Mouse (Mus musculus): ENCODE results near the gene Polrmt. TPM values are rescaled to one million over a fixed set of nuclear protein-coding genes. Genes with fewer than 3 reads are reported as not detected.

The Polrmt gene
- total RNA-seq, 2 experiments from 2014 or later, result 36.1 to 44.7 TPM

- no peak for DNase-seq (ENCODE audit: low spot score in 2 of 2)
Measured at GRCm38 (mm10) chr10:79693580-79694378, 52.6 kb downstream of the Polrmt start.

GRCm38 (mm10) chr10:79691986-79692548 is 54.3 kb downstream of the Polrmt start:
- DNase-seq (ENCODE audit: low spot score in 2 of 2), result no peak

- DNase-seq (ENCODE audit: low spot score in 2 of 2), result no peak
Measured at GRCm38 (mm10) chr10:79689178-79689577, 57.2 kb downstream of the Polrmt start.

- no peak for DNase-seq (ENCODE audit: low spot score in 2 of 2)
Measured at GRCm38 (mm10) chr10:79688720-79689119, 57.7 kb downstream of the Polrmt start, which contains the start of gene Gzmm. Gzmm (plus strand) TSS chr10:79689020.

- no peak for DNase-seq (ENCODE audit: low spot score in 2 of 2)
Measured at GRCm38 (mm10) chr10:79687513-79687912, 58.9 kb downstream of the Polrmt start.

- DNase-seq (ENCODE audit: low spot score in 2 of 2), result no peak
Measured at GRCm38 (mm10) chr10:79686691-79687090, 59.7 kb downstream of the Polrmt start.

- no peak for DNase-seq (ENCODE audit: low spot score in 2 of 2)
Measured at GRCm38 (mm10) chr10:79686219-79686618, 60.2 kb downstream of the Polrmt start.

Other genes with a start within 250 kb of the Polrmt start
- 1 to 10 TPM; 4.0 to 4.3 TPM for gene Plpp2, start 212.8 kb downstream of the Polrmt start, total RNA-seq (2021)
- gene Mier2, start 191.4 kb downstream of the Polrmt start, total RNA-seq (2021), result 10 to 100 TPM; 52.1 to 56.3 TPM
- not detected for gene Theg, start 159.2 kb downstream of the Polrmt start, total RNA-seq (2021)
- gene C2cd4c, start 132.6 kb downstream of the Polrmt start, total RNA-seq (2021), result 10 to 100 TPM; 11.0 to 11.3 TPM
- 10 to 100 TPM; 48.0 to 48.3 TPM for gene Shc2, start 108.7 kb downstream of the Polrmt start, total RNA-seq (2021)
- under 1 TPM; 0.39 to 0.62 TPM for gene Odf3l2, start 100.8 kb downstream of the Polrmt start, total RNA-seq (2021)
- gene Madcam1, start 82.0 kb downstream of the Polrmt start, total RNA-seq (2021), result under 1 TPM in 1 of 2 experiments, not detected in 1; 0.32 TPM
- gene Tpgs1, start 77.2 kb downstream of the Polrmt start, total RNA-seq (2021), result 10 to 100 TPM; 68.5 to 80.9 TPM
- 10 to 100 TPM; 54.8 to 56.2 TPM for gene Cdc34, start 64.4 kb downstream of the Polrmt start, total RNA-seq (2021)
- 1 to 10 TPM; 1.6 to 1.8 TPM for gene Gzmm, start 57.6 kb downstream of the Polrmt start, total RNA-seq (2021)
- 100 to 1,000 TPM; 692 to 694 TPM for gene Bsg, start 42.1 kb downstream of the Polrmt start, total RNA-seq (2021)
- gene Hcn2, start 29.9 kb downstream of the Polrmt start, total RNA-seq (2021), result 10 to 100 TPM; 82.8 to 84.2 TPM
- 1 to 10 TPM; 1.2 to 1.7 TPM for gene Fgf22, start 8.5 kb upstream of the Polrmt start, total RNA-seq (2021)
- gene Rnf126, start 20.4 kb upstream of the Polrmt start, total RNA-seq (2021), result 10 to 100 TPM; 90.8 to 97.7 TPM
- gene Fstl3, start 30.7 kb upstream of the Polrmt start, total RNA-seq (2021), result 1 to 10 TPM; 1.3 to 1.5 TPM
- gene Prss57, start 44.4 kb upstream of the Polrmt start, total RNA-seq (2021), result under 1 TPM; 0.21 to 0.31 TPM
- 100 to 1,000 TPM; 392 to 395 TPM for gene Palm, start 47.0 kb upstream of the Polrmt start, total RNA-seq (2021)
- gene Misp, start 74.4 kb upstream of the Polrmt start, total RNA-seq (2021), result under 1 TPM; 0.33 to 0.78 TPM
- gene Ptbp1, start 107.8 kb upstream of the Polrmt start, total RNA-seq (2021), result 10 to 100 TPM; 63.8 to 66.5 TPM
- gene Prtn3, start 127.9 kb upstream of the Polrmt start, total RNA-seq (2021), result 1 to 10 TPM; 3.6 to 3.7 TPM
- gene Plppr3, start 128.1 kb upstream of the Polrmt start, total RNA-seq (2021), result 100 to 1,000 TPM; 113 TPM
- not detected for gene Elane, start 139.7 kb upstream of the Polrmt start, total RNA-seq (2021)
- not detected for gene Cfd, start 144.3 kb upstream of the Polrmt start, total RNA-seq (2021)
- 10 to 100 TPM; 55.7 to 56.2 TPM for gene Med16, start 162.3 kb upstream of the Polrmt start, total RNA-seq (2021)
- not detected for gene Gm26602, start 164.3 kb upstream of the Polrmt start, total RNA-seq (2021)
- gene Kiss1r, start 170.4 kb upstream of the Polrmt start, total RNA-seq (2021), result 1 to 10 TPM; 7.5 TPM
- gene R3hdm4, start 174.6 kb upstream of the Polrmt start, total RNA-seq (2021), result 100 to 1,000 TPM; 380 to 386 TPM
- 1 to 10 TPM; 5.5 to 8.4 TPM for gene Arid3a, start 180.5 kb upstream of the Polrmt start, total RNA-seq (2021)
- 10 to 100 TPM; 41.8 to 46.5 TPM for gene Wdr18, start 213.6 kb upstream of the Polrmt start, total RNA-seq (2021)
- gene Grin3b, start 224.1 kb upstream of the Polrmt start, total RNA-seq (2021), result under 1 TPM; 0.13 to 0.27 TPM
- 100 to 1,000 TPM; 137 to 139 TPM for gene Tmem259, start 237.7 kb upstream of the Polrmt start, total RNA-seq (2021)
- gene Cnn2, start 242.0 kb upstream of the Polrmt start, total RNA-seq (2021), result 10 to 100 TPM in 1 of 2 experiments, 1 to 10 TPM in 1; 8.2 to 10.3 TPM
- gene Abca7, start 249.9 kb upstream of the Polrmt start, total RNA-seq (2021), result 10 to 100 TPM in 1 of 2 experiments, 1 to 10 TPM in 1; 9.3 to 10.3 TPM

Measured in layer of hippocampus, postnatal 10 days (tissue).